ENCODE assay signal across 9 mouse cellular contexts in genomic region chr4:81442078-81442981, GRCm38 (mm10). TPM values are rescaled to one million over a fixed set of nuclear protein-coding genes. Genes with fewer than 3 reads are reported as not detected.
DNase-seq lines count a peak whose midpoint lies in the region; ATAC-seq and TF ChIP-seq lines count a peak whose summit lies in the region.
"Had no signal": no experiment of that assay in that cellular context is flagged by ENCODE, and none has a peak within 500 bp of the region (broad histone marks: within the 10 kb centered on the region; RNA-seq: fewer than 3 reads in every experiment).

Mpdz (minus strand) TSS chr4:81442815.

- no peaks in the 10 kb centered on the region for H3K9me3 ChIP-seq in forebrain, embryonic 12.5 days
- no peaks in the 10 kb centered on the region for H3K9me3 ChIP-seq in heart, embryonic 13.5 days
- no peaks in the 10 kb centered on the region for H3K9me3 ChIP-seq in kidney, embryonic 16.5 days (ENCODE audit: low read length)
- H3K9me3 ChIP-seq in neural tube, embryonic 11.5 days (ENCODE audit: control insufficient read depth, low read length) = no peaks in the 10 kb centered on the region

- H3K79me2 ChIP-seq in liver, adult 2 months (ENCODE audit: control insufficient read depth, insufficient read depth, low read length) = no peaks in the 10 kb centered on the region

- TF ChIP-seq CTCF in liver, adult 2 months (IDR thresholded peaks at IDR 0.05; ENCODE audit: low read depth, low read length) = no peak

- peak; percentile 21 for DNase-seq in thymus, postnatal 4 days
- DNase-seq in thymus, postnatal 0 days (ENCODE audit: low spot score) = no peak
- no peak for DNase-seq in liver, adult 2 months (ENCODE audit: extremely low read depth, low read depth, low spot score)
- peak; percentile 84 for DNase-seq in neural tube, embryonic 11.5 days (ENCODE audit: low spot score)
- peak; percentile 74 for DNase-seq in urinary bladder, adult 2 months (ENCODE audit: low spot score)

- H3K4me3 ChIP-seq in forebrain, embryonic 12.5 days (replicated peaks) = peak within 1 kb of the TSS; percentile 90
- peak within 1 kb of the TSS; percentile 86 for H3K4me3 ChIP-seq in heart, embryonic 13.5 days
- peak within 1 kb of the TSS; percentile 70 for H3K4me3 ChIP-seq in kidney, embryonic 16.5 days (ENCODE audit: low read length)
- H3K4me3 ChIP-seq in liver, adult 2 months (ENCODE audit: insufficient read depth, low read depth, low read length) = peak within 1 kb of the TSS; percentile 91
- H3K4me3 ChIP-seq in neural tube, embryonic 11.5 days (ENCODE audit: low read depth, low read length) = peak within 1 kb of the TSS; percentile 91

- no peaks in the 10 kb centered on the region for H3K36me3 ChIP-seq in forebrain, embryonic 12.5 days (replicated peaks)
- no peaks in the 10 kb centered on the region for H3K36me3 ChIP-seq in heart, embryonic 13.5 days
- H3K36me3 ChIP-seq in kidney, embryonic 16.5 days (ENCODE audit: insufficient read depth, low read length) = no peaks in the 10 kb centered on the region
- H3K36me3 ChIP-seq in liver, adult 2 months (ENCODE audit: control insufficient read depth, insufficient read depth, low read length) = no peaks in the 10 kb centered on the region
- no peaks in the 10 kb centered on the region for H3K36me3 ChIP-seq in neural tube, embryonic 11.5 days (ENCODE audit: control insufficient read depth, insufficient read depth, low read length)

- peak within 1 kb of the TSS; percentile 93 for H3K9ac ChIP-seq in forebrain, embryonic 12.5 days
- peak within 1 kb of the TSS; percentile 96 for H3K9ac ChIP-seq in heart, embryonic 13.5 days
- H3K9ac ChIP-seq in kidney, embryonic 16.5 days (replicated peaks; ENCODE audit: low read length) = peak within 1 kb of the TSS; percentile 95
- H3K9ac ChIP-seq in liver, adult 2 months (ENCODE audit: low read depth, low read length) = peak within 1 kb of the TSS; percentile 90
- H3K9ac ChIP-seq in neural tube, embryonic 11.5 days (ENCODE audit: low read length) = peak within 1 kb of the TSS; percentile 95

- H3K4me1 ChIP-seq in forebrain, embryonic 12.5 days = peaks cover 13% of the 10 kb centered on the region
- H3K4me1 ChIP-seq in heart, embryonic 13.5 days = peaks cover 28% of the 10 kb centered on the region
- peaks cover 16% of the 10 kb centered on the region for H3K4me1 ChIP-seq in kidney, embryonic 16.5 days (ENCODE audit: insufficient read depth, low read length)
- H3K4me1 ChIP-seq in liver, adult 2 months (ENCODE audit: control insufficient read depth, insufficient read depth, low read length) = peaks cover 4% of the 10 kb centered on the region
- no peaks in the 10 kb centered on the region for H3K4me1 ChIP-seq in neural tube, embryonic 11.5 days (ENCODE audit: control insufficient read depth, insufficient read depth, low read length)

- peak within 1 kb of the TSS; percentile 85 for H3K27ac ChIP-seq in forebrain, embryonic 12.5 days
- peak within 1 kb of the TSS; percentile 89 for H3K27ac ChIP-seq in heart, embryonic 13.5 days (replicated peaks)
- peak within 1 kb of the TSS; percentile 90 for H3K27ac ChIP-seq in kidney, embryonic 16.5 days (ENCODE audit: low read length)
- H3K27ac ChIP-seq in liver, adult 2 months (replicated peaks; ENCODE audit: insufficient read depth, low read depth, low read length) = no peak within 1 kb of the TSS
- H3K27ac ChIP-seq in neural tube, embryonic 11.5 days (ENCODE audit: low read depth, low read length) = peak within 1 kb of the TSS; percentile 85

- peak within 1 kb of the TSS; percentile 70 for H3K4me2 ChIP-seq in forebrain, embryonic 12.5 days
- peak within 1 kb of the TSS; percentile 75 for H3K4me2 ChIP-seq in heart, embryonic 13.5 days
- H3K4me2 ChIP-seq in kidney, embryonic 16.5 days (replicated peaks; ENCODE audit: low read depth, low read length) = peak within 1 kb of the TSS; percentile 74
- H3K4me2 ChIP-seq in neural tube, embryonic 11.5 days (ENCODE audit: low read depth) = peak within 1 kb of the TSS; percentile 71

- WGBS in forebrain, embryonic 12.5 days = under 1% methylated on average over 86 of the region's 97 CpGs
- 1% methylated on average over 87 of the region's 97 CpGs for WGBS in heart, embryonic 13.5 days
- WGBS in kidney, embryonic 16.5 days = under 1% methylated on average over 79 of the region's 97 CpGs
- under 1% methylated on average over 90 of the region's 97 CpGs for WGBS in liver, adult 2 months
- WGBS in neural tube, embryonic 11.5 days = under 1% methylated on average over 79 of the region's 97 CpGs

- peak; percentile 96 for ATAC-seq in forebrain, embryonic 12.5 days (ENCODE audit: low FRiP score)
- peak; percentile 71 for ATAC-seq in heart, embryonic 13.5 days (ENCODE audit: extremely low read depth, insufficient number of reproducible peaks, low FRiP score, low TSS enrichment)
- ATAC-seq in kidney, embryonic 16.5 days (ENCODE audit: low FRiP score, low TSS enrichment) = peak; percentile 96
- ATAC-seq in neural tube, embryonic 11.5 days (ENCODE audit: insufficient read depth, low FRiP score, low TSS enrichment) = peak; percentile 96

- no peak for TF ChIP-seq POLR2A in liver, adult 2 months (IDR thresholded peaks at IDR 0.05; ENCODE audit: extremely low read depth, insufficient read depth, low read length)

- H3K27me3 ChIP-seq in forebrain, embryonic 12.5 days = no peaks in the 10 kb centered on the region
- no peaks in the 10 kb centered on the region for H3K27me3 ChIP-seq in heart, embryonic 13.5 days (replicated peaks)
- no peaks in the 10 kb centered on the region for H3K27me3 ChIP-seq in kidney, embryonic 16.5 days (ENCODE audit: insufficient read depth, low read length)
- H3K27me3 ChIP-seq in liver, adult 2 months (ENCODE audit: control insufficient read depth, insufficient read depth, low read length) = 0 out of 2 replicates have a peak, but pooled peaks cover 3% of the 10 kb centered on the region
- H3K27me3 ChIP-seq in neural tube, embryonic 11.5 days (ENCODE audit: control insufficient read depth, insufficient read depth, low read length) = no peaks in the 10 kb centered on the region
- H3K27me3 ChIP-seq: CH12.LX had no signal

RNA-seq across cellular contexts. Expression of gene Mpdz, which starts in this region (rescaled TPM):
- 1.5 TPM in 2 replicates for polyA plus RNA-seq in thymus, postnatal 0 days (2015; fragmentation: Nextera tagmentation; extraction: Ambion mirVana)
- 53.8 and 54.1 TPM in 2 replicates for polyA plus RNA-seq in forebrain, embryonic 12.5 days (2016; fragmentation: Nextera tagmentation; extraction: Ambion mirVana)
- polyA plus RNA-seq in heart, embryonic 13.5 days (2015; fragmentation: Nextera tagmentation; extraction: Ambion mirVana) = 19.6 and 21.0 TPM in 2 replicates
- 32.3 and 36.2 TPM in 2 replicates for polyA plus RNA-seq in kidney, embryonic 16.5 days (2015; fragmentation: Nextera tagmentation; extraction: Ambion mirVana)
- 38.4 and 43.1 TPM in 2 replicates for total RNA-seq in liver, adult 2 months (2014; rRNA removed)
- polyA plus RNA-seq in liver, adult 2 months (2012; rRNA removed) = 5.9 and 6.8 TPM in 2 replicates
- 44.0 and 51.3 TPM in 2 replicates for polyA plus RNA-seq in neural tube, embryonic 11.5 days (2014; fragmentation: Nextera tagmentation; extraction: Ambion mirVana)
- 40.4 and 45.5 TPM in 2 replicates for polyA plus RNA-seq in urinary bladder, adult 2 months (2012; rRNA removed)
- total RNA-seq: CH12.LX had no signal

Comparison
In these comparisons a context has a peak if more than half of its experiments do, and no peak if none do; other contexts are left out.
1. DNase-seq: peak in thymus, postnatal 4 days (single experiment), neural tube, embryonic 11.5 days (single experiment) and urinary bladder, adult 2 months (single experiment); none in thymus, postnatal 0 days (single experiment) and liver, adult 2 months (single experiment).
2. Peak in every context shown above with its lines, with median percentiles within 50 percentile points of each other: ATAC-seq, H3K4me2 ChIP-seq, H3K4me3 ChIP-seq and H3K9ac ChIP-seq.